Mouse (Mus musculus) cerebellum, adult 8-10 months (tissue): Measurements from ENCODE around the gene Pcca.
"Not testable (repeated sequence)": the region's sequence is repeated elsewhere in the genome, so short reads cannot be mapped to it uniquely, and the experiment has no call there.

Source experiments
- DNase-seq: peaks from one replicate; pipeline ENCODE4 v3.0.0; 2022

The Pcca gene

GRCm38 (mm10) chr14:122570862-122571261 is 36.7 kb downstream of the Pcca start:
- DNase-seq, result no peak

- no peak for DNase-seq
Observed at GRCm38 (mm10) chr14:122574064-122574751, 40.1 kb downstream of the Pcca start.

- DNase-seq, result no peak
Observed at GRCm38 (mm10) chr14:122577816-122578215, 43.7 kb downstream of the Pcca start.

- DNase-seq, result no peak
Observed at GRCm38 (mm10) chr14:122582057-122582456, 47.9 kb downstream of the Pcca start.

GRCm38 (mm10) chr14:122582491-122583077 is 48.5 kb downstream of the Pcca start:
- DNase-seq, result no peak

GRCm38 (mm10) chr14:122584087-122584486 is 50.0 kb downstream of the Pcca start:
- DNase-seq, result not testable (repeated sequence)

- no peak for DNase-seq
Observed at GRCm38 (mm10) chr14:122586942-122587341, 52.8 kb downstream of the Pcca start.

GRCm38 (mm10) chr14:122597534-122597933 is 63.4 kb downstream of the Pcca start:
- no peak for DNase-seq

GRCm38 (mm10) chr14:122598802-122599201 is 64.7 kb downstream of the Pcca start:
- no peak for DNase-seq

GRCm38 (mm10) chr14:122599839-122600238 is 65.7 kb downstream of the Pcca start:
- no peak for DNase-seq

GRCm38 (mm10) chr14:122602701-122603100 is 68.6 kb downstream of the Pcca start:
- no peak for DNase-seq

GRCm38 (mm10) chr14:122606499-122606898 is 72.4 kb downstream of the Pcca start:
- no peak for DNase-seq

GRCm38 (mm10) chr14:122607456-122607855 is 73.3 kb downstream of the Pcca start:
- DNase-seq, result no peak

- DNase-seq, result no peak
Observed at GRCm38 (mm10) chr14:122608323-122608722, 74.2 kb downstream of the Pcca start.

GRCm38 (mm10) chr14:122611035-122611434 is 76.9 kb downstream of the Pcca start:
- DNase-seq, result no peak

- no peak for DNase-seq
Observed at GRCm38 (mm10) chr14:122612317-122612716, 78.2 kb downstream of the Pcca start.

GRCm38 (mm10) chr14:122617656-122618055 is 83.5 kb downstream of the Pcca start:
- no peak for DNase-seq

GRCm38 (mm10) chr14:122633416-122633815 is 99.3 kb downstream of the Pcca start:
- no peak for DNase-seq

- no peak for DNase-seq
Observed at GRCm38 (mm10) chr14:122636601-122637000, 102.5 kb downstream of the Pcca start.

- DNase-seq, result no peak
Observed at GRCm38 (mm10) chr14:122637798-122638555, 103.9 kb downstream of the Pcca start.

- no peak for DNase-seq
Observed at GRCm38 (mm10) chr14:122639168-122639720, 105.1 kb downstream of the Pcca start.

GRCm38 (mm10) chr14:122642432-122642831 is 108.3 kb downstream of the Pcca start:
- no peak for DNase-seq

- DNase-seq, result no peak
Observed at GRCm38 (mm10) chr14:122648214-122648613, 114.1 kb downstream of the Pcca start.
